Mouse (Mus musculus): Measurements from ENCODE around the gene Elk3. TPM values are rescaled to one million over a fixed set of nuclear protein-coding genes. Genes with fewer than 3 reads are reported as not detected.

Gene Elk3
- polyA plus RNA-seq, 1 experiment from 2014 or later, result 17.6 TPM

GRCm38 (mm10) chr10:93325804-93326740 lies 15.1 kb upstream of the Elk3 start:
- Histone ChIP-seq H3K4me1 (replicated peaks; ENCODE audit: control insufficient read depth, insufficient read depth, low read length) (peaks cover 12% of the 10 kb centered on the region), H3K4me3 (ENCODE audit: low read depth, low read length) (no peak overlapping the region), H3K27me3 (replicated peaks; ENCODE audit: control insufficient read depth, insufficient read depth, low read length) (no peaks in the 10 kb centered on the region), H3K36me3 (ENCODE audit: control insufficient read depth, insufficient read depth, low read length) (no peaks in the 10 kb centered on the region), H3K4me2 (peak overlapping the region; percentile 12), H3K27ac (ENCODE audit: low read depth, low read length) (peak overlapping the region; percentile 19; the same call in 1 of the 2 replicates), H3K9me3 (ENCODE audit: control insufficient read depth, low read length) (no peaks in the 10 kb centered on the region), H3K9ac (ENCODE audit: low read depth, low read length) (no peak overlapping the region)
- WGBS, result 32% methylated on average over 12 of the region's 12 CpGs
- ATAC-seq (replicated peaks; ENCODE audit: low FRiP score), result peak; percentile 81
- DNase-seq (ENCODE audit: low spot score), result no peak

DNA sequence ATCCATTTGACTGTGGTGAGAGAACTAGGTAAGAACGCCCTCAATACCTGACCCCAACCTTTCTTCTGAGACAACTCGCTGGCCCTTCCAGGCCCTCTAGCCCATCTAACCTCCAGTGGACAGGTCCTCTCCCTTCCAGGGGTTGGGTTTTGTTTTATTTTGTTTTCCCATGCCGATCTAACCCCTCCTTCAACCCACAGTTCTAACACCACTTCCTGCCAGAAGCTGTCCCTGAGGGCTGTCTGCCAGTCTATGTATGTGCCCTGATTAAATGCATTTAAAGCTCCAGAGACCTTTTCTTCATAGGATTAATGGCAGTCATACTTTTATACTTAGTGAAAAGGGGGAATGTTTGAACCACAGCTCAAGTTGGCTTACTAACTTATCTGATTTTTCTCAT lies 14.4 kb upstream of the Elk3 start:
- Histone ChIP-seq H3K9me3 (ENCODE audit: control insufficient read depth, low read length) (no peaks in the 10 kb centered on the region), H3K27me3 (replicated peaks; ENCODE audit: control insufficient read depth, insufficient read depth, low read length) (no peaks in the 10 kb centered on the region), H3K27ac (ENCODE audit: low read depth, low read length) (no peak overlapping the region; the same call in 1 of the 2 replicates), H3K36me3 (ENCODE audit: control insufficient read depth, insufficient read depth, low read length) (no peaks in the 10 kb centered on the region), H3K4me1 (replicated peaks; ENCODE audit: control insufficient read depth, insufficient read depth, low read length) (peaks cover 12% of the 10 kb centered on the region), H3K9ac (ENCODE audit: low read depth, low read length) (no peak overlapping the region), H3K4me3 (ENCODE audit: low read depth, low read length) (no peak overlapping the region), H3K4me2 (no peak overlapping the region)
- ATAC-seq (replicated peaks; ENCODE audit: low FRiP score), result no peak
- DNase-seq (ENCODE audit: low spot score), result no peak
- WGBS, result 48% methylated on average over 3 of the region's 3 CpGs

- 88% methylated on average over 2 of the region's 2 CpGs for WGBS
- H3K36me3 ChIP-seq (ENCODE audit: control insufficient read depth, insufficient read depth, low read length), result no peaks in the 10 kb centered on the region
- no peaks in the 10 kb centered on the region for H3K27me3 ChIP-seq (replicated peaks; ENCODE audit: control insufficient read depth, insufficient read depth, low read length)
- no peak overlapping the region for H3K27ac ChIP-seq (ENCODE audit: low read depth, low read length)
- no peak overlapping the region for H3K9ac ChIP-seq (ENCODE audit: low read depth, low read length)
- ATAC-seq (replicated peaks; ENCODE audit: low FRiP score) (no peak), DNase-seq (ENCODE audit: low spot score) (no peak)
- H3K4me2 ChIP-seq, result no peak overlapping the region
- no peak overlapping the region for H3K4me3 ChIP-seq (ENCODE audit: low read depth, low read length)
- no peaks in the 10 kb centered on the region for H3K9me3 ChIP-seq (ENCODE audit: control insufficient read depth, low read length)
- H3K4me1 ChIP-seq (replicated peaks; ENCODE audit: control insufficient read depth, insufficient read depth, low read length), result peaks cover 12% of the 10 kb centered on the region
Observed at GRCm38 (mm10) chr10:93324438-93324837, 13.5 kb upstream of the Elk3 start.

DNA sequence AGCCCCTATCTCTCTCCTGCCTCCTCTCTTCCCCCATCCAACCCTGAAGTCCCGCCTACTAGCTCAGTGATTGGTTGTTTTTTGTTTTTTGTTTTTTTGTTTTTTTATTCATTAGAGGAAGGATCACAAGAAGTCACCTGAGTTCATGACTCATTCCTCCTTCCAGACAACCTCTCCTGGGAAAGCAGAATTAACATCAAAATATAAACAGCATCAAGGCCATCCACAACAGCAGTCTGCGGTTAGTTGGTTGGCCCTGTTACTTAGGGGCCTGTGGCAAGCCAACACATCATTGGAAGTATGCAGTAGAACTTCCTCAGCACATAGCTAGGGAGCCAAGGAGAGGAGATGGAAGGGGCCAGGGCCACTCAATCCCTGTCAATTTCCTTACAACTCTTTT lies 12.7 kb upstream of the Elk3 start:
- no peak overlapping the region for H3K4me3 ChIP-seq (ENCODE audit: low read depth, low read length)
- H3K36me3 ChIP-seq (ENCODE audit: control insufficient read depth, insufficient read depth, low read length), result no peaks in the 10 kb centered on the region
- H3K4me2 ChIP-seq, result no peak overlapping the region
- no peak for DNase-seq (ENCODE audit: low spot score)
- no peak for ATAC-seq (replicated peaks; ENCODE audit: low FRiP score)
- H3K27ac ChIP-seq (ENCODE audit: low read depth, low read length), result no peak overlapping the region
- no peaks in the 10 kb centered on the region for H3K27me3 ChIP-seq (replicated peaks; ENCODE audit: control insufficient read depth, insufficient read depth, low read length)
- no peaks in the 10 kb centered on the region for H3K9me3 ChIP-seq (ENCODE audit: control insufficient read depth, low read length)
- H3K4me1 ChIP-seq (replicated peaks; ENCODE audit: control insufficient read depth, insufficient read depth, low read length), result peaks cover 12% of the 10 kb centered on the region
- WGBS, result 88% methylated on average over 2 of the region's 2 CpGs
- H3K9ac ChIP-seq (ENCODE audit: low read depth, low read length), result no peak overlapping the region

DNA sequence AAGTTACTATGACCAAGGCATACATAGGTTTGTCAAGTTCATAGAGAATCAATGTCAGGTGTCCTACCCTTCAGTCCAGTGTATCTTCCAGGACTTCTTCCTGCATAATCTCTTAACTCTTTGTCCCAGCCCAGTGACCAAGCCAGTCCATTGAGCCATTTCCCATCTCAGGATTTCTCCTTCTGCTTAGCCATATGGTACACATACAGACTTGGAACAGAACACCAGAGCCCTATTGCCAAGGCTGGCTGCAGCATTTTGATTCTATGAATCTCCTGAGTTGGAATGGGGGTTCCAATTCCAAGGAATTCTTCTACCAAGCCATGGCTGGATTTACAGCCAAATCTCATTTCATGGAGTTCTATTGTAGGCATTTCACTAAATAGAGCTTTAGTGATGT lies 10.8 kb upstream of the Elk3 start:
- H3K9me3 ChIP-seq (ENCODE audit: control insufficient read depth, low read length), result no peaks in the 10 kb centered on the region
- no peaks in the 10 kb centered on the region for H3K36me3 ChIP-seq (ENCODE audit: control insufficient read depth, insufficient read depth, low read length)
- DNase-seq (ENCODE audit: low spot score) (no peak), ATAC-seq (replicated peaks; ENCODE audit: low FRiP score) (no peak)
- H3K4me3 ChIP-seq (ENCODE audit: low read depth, low read length), result no peak overlapping the region
- no peak overlapping the region for H3K4me2 ChIP-seq
- peaks cover 11% of the 10 kb centered on the region for H3K4me1 ChIP-seq (replicated peaks; ENCODE audit: control insufficient read depth, insufficient read depth, low read length)
- no peak overlapping the region for H3K9ac ChIP-seq (ENCODE audit: low read depth, low read length)
- H3K27me3 ChIP-seq (replicated peaks; ENCODE audit: control insufficient read depth, insufficient read depth, low read length), result no peaks in the 10 kb centered on the region
- no peak overlapping the region for H3K27ac ChIP-seq (ENCODE audit: low read depth, low read length)

GRCm38 (mm10) chr10:93320148-93320547 lies 9.2 kb upstream of the Elk3 start:
- no peaks in the 10 kb centered on the region for H3K36me3 ChIP-seq (ENCODE audit: control insufficient read depth, insufficient read depth, low read length)
- no peaks in the 10 kb centered on the region; the same call in 1 of the 2 replicates for H3K4me1 ChIP-seq (replicated peaks; ENCODE audit: control insufficient read depth, insufficient read depth, low read length)

DNA sequence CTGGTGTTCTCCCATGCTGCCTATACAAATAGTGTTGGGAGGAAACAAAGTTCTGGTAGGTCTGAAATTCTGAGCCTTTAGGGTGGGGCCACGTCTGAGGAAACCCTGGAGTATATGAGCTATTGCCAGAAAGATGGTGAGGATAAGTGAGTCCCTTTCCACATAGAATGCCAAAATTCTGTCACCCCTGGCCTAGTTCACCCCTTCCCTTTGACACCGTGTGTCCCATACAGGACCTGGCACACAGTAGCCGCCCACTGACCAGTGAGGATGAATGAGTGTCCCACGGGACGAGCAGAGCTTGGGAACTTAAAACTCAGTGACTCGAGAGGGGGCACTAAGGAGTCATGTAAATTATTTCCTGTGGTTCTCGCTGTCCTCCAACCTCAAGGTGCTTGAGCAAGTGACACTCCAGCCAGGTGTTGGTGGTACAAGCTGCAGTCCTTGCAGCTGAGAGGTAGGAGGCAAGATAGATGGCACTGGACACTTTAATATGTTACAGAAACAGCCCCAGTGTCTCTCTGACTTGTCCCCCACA lies 8.7 kb upstream of the Elk3 start:
- H3K27ac ChIP-seq (ENCODE audit: low read depth, low read length), result no peak overlapping the region
- no peak overlapping the region for H3K4me3 ChIP-seq (ENCODE audit: low read depth, low read length)
- H3K27me3 ChIP-seq (replicated peaks; ENCODE audit: control insufficient read depth, insufficient read depth, low read length), result no peaks in the 10 kb centered on the region; the same call in 1 of the 2 replicates
- H3K4me1 ChIP-seq (replicated peaks; ENCODE audit: control insufficient read depth, insufficient read depth, low read length), result no peaks in the 10 kb centered on the region
- no peaks in the 10 kb centered on the region for H3K36me3 ChIP-seq (ENCODE audit: control insufficient read depth, insufficient read depth, low read length)
- WGBS, result 78% methylated on average over 7 of the region's 7 CpGs
- H3K9me3 ChIP-seq (ENCODE audit: control insufficient read depth, low read length), result no peaks in the 10 kb centered on the region
- no peak overlapping the region for H3K9ac ChIP-seq (ENCODE audit: low read depth, low read length)
- ATAC-seq (replicated peaks; ENCODE audit: low FRiP score), result no peak
- H3K4me2 ChIP-seq, result no peak overlapping the region
- DNase-seq (ENCODE audit: low spot score), result no peak

More at GRCm38 (mm10) chr10:93320148-93320547, 9.2 kb upstream of the Elk3 start:
- Histone ChIP-seq H3K9me3 (ENCODE audit: control insufficient read depth, low read length) (no peaks in the 10 kb centered on the region), H3K9ac (ENCODE audit: low read depth, low read length) (no peak overlapping the region), H3K27me3 (replicated peaks; ENCODE audit: control insufficient read depth, insufficient read depth, low read length) (no peaks in the 10 kb centered on the region), H3K4me3 (ENCODE audit: low read depth, low read length) (no peak overlapping the region), H3K27ac (ENCODE audit: low read depth, low read length) (no peak overlapping the region), H3K4me2 (no peak overlapping the region)
- ATAC-seq (replicated peaks; ENCODE audit: low FRiP score) (no peak), DNase-seq (ENCODE audit: low spot score) (no peak)
- WGBS, result 83% methylated on average over 4 of the region's 4 CpGs

DNA sequence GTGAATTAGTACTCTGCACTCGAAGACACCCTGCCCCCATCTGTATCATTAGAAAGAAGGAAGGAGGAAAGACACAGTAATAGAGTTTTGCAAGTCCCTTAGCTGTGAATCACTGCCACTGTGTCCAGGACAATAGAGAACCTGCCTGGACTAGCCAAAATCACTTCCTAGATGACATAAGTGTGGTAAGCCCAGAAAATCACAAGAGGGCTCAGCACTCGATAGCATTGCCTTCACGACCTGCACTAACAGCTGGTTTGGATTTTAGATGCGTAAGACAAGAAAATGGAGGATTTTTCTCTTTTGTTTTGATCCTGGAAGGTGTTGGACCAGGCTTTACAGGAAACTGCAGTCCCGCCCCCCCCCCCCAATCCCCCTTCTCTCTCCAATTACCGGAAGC lies 6.0 kb upstream of the Elk3 start:
- DNase-seq (ENCODE audit: low spot score) (no peak), ATAC-seq (replicated peaks; ENCODE audit: low FRiP score) (no peak)
- H3K4me1 ChIP-seq (replicated peaks; ENCODE audit: control insufficient read depth, insufficient read depth, low read length), result no peaks in the 10 kb centered on the region
- whole genome bisulfite sequencing, result 36% methylated on average over 6 of the region's 6 CpGs
- H3K4me2 ChIP-seq, result no peak overlapping the region
- no peak overlapping the region for H3K4me3 ChIP-seq (ENCODE audit: low read depth, low read length)
- H3K27me3 ChIP-seq (replicated peaks; ENCODE audit: control insufficient read depth, insufficient read depth, low read length), result peaks cover 10% of the 10 kb centered on the region
- H3K36me3 ChIP-seq (ENCODE audit: control insufficient read depth, insufficient read depth, low read length), result no peaks in the 10 kb centered on the region
- H3K9me3 ChIP-seq (ENCODE audit: control insufficient read depth, low read length), result no peaks in the 10 kb centered on the region
- no peak overlapping the region for H3K9ac ChIP-seq (ENCODE audit: low read depth, low read length)
- no peak overlapping the region for H3K27ac ChIP-seq (ENCODE audit: low read depth, low read length)

Data from liver, embryonic 11.5 days (tissue).